Mouse (Mus musculus) brain, embryonic 18.5 days (tissue): ENCODE measurements around the gene Gramd1b.

Source experiments
- DNase-seq: peaks from one replicate; pipeline ENCODE4 v3.0.0-alpha.2; 2012; ENCODE audit warnings: low read depth, low spot score

Gene Gramd1b

DNA sequence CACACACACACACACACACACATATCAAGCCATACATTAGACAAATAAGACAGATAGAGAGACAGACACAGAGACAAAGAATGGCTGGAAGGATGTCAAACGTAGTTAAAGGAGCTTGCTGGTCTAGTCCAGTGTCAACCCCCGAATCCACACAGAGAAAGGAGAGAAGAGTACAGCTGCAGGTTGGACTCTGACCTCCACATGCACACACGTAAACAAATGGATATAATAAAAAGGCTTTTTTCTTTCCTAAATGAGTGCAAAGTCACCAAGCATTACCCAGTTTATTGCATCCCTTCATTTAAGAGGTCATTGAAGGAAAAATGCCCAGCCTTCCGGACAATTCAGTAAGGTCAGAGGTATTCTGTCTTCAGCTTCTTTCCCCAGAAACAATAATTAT, 161.0 kb downstream of the Gramd1b start:
- DNase-seq, result no peak

DNA sequence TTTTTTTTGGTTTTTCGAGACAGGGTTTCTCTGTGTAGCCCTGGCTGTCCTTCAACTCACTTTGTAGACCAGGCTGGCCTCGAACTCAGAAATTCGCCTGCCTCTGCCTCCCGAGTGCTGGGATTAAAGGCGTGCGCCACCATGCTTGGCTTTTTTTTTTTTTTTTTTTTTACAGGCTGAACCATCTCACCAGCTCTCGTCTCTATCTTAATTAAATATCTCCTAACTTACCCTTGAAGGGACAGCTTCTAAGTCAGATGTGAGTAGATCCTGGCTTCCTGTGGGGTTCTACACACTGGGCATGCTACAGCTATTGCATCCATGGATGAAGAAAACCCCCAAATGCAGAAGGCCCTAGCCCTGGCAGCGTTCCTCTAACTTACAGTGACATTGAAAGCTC, 164.4 kb downstream of the Gramd1b start:
- no peak for DNase-seq

DNA sequence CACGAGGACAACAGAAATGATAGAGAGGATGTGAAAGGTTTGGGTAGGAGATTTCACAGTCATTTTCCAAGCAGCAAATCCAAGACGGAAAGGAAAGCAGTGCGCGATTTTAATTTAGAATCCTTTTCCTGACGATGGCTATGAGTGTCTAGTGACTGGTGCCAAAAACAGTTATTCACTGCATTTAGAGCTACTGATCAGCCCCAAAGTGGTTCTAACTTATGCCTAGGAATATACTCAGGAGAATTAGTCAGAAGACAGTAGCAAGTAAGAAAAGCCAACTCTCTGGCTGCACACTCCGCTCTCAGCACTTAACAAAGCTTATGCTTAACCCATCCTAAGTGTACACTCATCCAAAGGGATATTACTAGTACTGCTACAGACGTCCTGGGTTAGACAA, 166.9 kb downstream of the Gramd1b start:
- DNase-seq, result no peak

DNA sequence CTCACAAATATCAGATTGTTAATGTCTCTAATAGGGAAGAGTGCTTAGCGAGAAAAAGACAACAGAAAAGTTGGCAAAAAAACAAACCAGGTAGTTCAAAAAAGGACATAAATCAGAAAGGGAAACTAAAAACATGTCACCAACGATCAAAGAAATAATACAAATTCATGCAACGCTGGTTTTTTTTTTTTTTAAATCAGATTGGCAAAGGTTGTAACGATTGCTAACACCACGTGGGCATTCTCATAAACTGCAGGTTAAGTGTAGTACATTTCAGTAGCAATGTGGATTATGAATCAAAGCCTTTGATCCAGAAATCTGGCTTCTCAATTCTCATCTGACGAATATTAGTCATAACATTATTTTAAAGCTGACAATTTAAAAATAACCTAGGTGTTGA, 169.2 kb downstream of the Gramd1b start:
- DNase-seq, result no peak

DNA sequence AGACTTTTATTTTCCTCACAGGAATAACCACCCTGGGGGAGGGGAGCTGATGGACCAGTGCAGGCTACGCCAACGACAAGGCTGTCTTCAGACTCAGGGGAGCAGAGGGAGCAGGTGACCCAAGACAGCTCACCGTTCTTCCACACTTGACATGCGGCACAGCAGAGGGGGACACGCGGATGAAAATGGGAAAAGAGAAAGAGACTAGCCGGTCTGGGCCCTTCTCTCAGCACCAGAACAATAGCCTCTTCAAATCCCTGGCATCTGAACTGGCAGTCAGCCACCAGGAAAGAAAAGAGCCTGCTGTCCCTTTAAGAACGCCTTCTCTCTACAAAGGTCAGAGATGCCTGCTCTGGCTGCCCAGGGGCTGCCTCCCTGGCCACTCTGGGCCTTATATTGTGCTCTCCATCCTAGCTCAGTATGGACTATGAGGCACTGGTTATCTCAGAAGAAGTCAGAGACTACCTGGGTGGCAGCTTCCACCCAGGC, 172.7 kb downstream of the Gramd1b start:
- no peak for DNase-seq

DNA sequence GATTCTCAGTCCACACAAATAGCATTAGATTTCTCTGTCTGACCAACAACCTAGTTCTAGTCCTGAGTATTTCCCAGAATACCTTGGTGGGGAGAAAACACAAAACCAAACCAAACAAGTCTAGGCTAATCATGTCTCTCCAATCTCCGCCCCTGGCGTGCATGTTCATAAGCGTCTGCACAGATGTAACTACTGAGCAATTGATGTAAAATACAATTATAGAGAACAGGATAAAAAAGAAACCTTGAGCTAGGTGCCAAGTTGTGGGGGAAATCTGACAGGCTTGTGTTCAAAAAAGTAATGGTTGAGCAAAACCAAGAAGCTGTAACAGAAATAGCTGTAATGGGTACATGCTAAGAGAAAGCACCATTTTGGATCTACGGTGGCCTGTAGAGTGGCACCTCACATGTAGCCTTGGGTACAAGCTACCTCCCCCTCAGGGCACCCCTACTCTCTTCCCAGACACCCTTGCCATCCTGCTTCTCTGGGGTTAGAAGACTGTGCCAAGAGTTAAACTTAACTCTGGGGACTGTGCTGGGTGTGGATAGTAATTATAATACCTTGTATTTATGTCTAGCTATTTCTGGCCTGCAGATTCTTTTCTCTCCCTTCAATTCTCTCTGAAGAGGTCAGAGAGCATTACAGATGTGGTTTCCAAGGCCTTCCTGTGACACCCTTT, 174.3 kb downstream of the Gramd1b start:
- no peak for DNase-seq

DNA sequence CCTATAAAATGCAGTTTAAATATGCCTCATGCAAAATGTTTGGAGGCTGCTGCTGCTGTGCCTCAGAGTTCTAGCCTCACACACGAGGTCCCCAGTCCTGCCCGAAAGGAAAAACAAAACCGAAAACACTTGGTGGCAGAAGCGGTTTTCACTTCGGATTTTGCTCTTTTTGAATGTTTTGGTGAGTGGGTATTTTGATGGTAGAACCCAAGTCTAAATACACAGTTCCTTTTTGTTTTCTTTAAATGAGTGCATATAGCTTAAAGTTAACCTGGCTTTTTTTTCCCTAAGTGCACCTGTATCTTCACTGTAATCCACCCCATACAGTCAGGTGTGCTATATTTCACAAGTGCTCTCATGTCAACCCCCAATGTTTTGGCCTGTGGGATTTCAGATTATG, 174.8 kb downstream of the Gramd1b start:
- DNase-seq, result no peak

DNA sequence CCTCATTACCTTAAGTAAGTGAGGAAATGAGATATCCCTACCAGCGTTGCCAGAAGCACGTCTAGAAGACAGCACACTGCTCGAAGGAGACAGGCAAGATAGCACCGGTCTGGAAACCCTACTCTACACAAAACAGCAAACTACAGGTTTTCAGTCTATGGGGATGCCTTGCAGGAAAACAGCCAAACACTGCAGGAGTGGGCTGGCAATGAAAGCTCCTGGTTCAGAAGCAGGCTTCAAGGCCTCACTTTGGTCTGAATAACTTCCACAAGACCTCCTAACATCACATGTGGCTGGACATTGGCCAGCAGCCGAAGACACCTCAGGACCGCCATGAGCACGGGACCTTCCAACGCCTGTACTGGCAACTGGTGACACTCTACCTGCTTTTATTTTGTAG, 175.8 kb downstream of the Gramd1b start:
- no peak for DNase-seq

DNA sequence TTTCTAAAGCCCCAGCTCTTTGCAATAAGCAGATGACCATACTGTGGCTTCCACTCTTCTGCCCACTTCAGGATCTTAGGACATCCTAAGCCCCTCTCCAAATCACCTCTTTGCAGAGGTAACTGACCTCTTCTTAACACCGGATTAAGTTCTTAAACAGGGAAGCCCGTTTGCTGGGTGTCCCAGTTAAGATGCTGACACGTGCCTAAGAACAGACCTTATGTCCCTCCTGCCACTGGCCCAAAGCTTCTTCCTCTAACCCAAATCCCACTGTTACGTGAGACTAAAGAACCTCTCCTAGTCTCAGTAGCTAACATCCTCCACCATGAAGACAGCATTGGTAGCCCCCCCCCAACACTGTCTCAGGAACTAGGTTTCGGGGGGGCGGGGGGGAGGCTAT, 177.6 kb downstream of the Gramd1b start:
- DNase-seq, result no peak

DNA sequence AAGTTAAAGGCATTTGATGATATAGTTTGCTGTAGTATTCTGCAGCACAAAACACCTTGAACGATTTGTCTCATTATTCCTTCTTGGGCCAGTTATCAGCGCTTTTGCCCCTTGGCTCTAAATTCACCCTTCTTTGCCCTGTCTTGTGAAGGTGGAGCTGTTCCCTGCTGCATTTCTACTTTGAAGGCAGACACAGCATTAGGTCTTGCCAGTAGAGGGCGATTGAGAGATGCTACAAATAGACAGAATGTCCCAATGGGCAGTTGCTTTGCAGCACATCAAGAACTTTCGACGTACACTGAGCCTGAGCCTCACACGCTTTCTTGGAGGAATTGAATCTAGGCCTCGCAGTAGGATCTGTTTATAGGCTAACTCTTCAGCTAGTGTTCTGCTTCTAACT, 180.5 kb downstream of the Gramd1b start:
- DNase-seq, result no peak

DNA sequence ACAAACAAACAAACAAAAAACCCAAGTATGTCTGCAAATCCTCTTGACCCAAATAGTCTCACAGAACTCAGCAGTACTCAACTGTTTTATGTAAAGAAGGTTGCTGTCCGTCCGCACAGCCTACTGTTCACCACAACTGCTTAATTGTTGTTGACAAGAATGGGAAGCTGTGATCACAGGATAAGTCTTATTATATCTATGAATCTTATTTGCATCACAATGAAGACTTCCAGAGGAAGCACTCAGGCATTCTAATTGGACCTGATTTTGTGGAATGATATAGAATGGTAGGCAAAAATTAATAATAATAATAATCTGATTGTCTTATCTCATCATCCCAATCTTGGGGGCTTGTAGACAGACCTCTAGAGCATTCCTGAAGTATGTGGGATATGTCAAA, 181.1 kb downstream of the Gramd1b start:
- DNase-seq, result no peak

DNA sequence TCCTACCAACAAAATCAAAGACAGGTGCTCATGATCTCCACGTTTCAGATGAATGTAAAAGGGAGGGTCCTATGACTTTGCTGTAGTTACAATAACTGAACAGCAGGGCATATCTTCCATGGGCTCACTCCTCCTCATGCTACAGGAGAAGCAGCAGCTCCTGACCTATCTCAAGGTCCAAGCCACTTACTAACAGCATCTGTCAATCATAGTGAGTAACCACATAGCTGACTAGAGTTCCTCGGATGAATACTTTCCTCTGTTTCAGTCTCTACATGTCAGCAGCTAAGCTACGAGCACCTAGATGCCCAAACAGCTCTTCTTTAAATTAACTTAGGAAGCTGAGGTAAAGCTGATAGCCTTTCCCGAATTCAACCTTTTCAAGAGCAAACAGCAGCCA, 181.6 kb downstream of the Gramd1b start:
- no peak for DNase-seq

DNA sequence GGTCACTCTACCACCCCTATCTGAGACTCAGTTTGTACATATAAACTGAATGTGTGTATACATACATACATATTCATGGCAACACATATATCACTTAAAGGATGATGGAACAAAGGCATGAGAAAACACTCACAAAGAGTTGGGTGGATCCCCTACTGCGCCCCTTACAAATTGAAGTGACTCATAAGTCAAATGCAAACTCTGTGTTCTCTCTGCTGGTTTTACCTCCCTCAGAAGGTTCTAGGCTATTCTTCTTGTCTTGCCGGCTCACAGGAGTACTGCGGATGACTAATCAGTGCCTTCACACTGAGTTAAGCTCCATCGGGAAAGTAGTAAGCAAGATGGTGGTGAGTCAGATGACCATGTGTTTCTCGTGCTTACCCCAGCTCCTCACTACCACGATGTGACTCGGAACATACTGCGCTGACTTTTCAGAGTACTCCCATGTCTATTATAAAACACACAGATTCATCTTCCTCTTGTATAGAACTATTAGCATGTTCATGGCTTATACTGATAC, 182.4 kb downstream of the Gramd1b start:
- no peak for DNase-seq

DNA sequence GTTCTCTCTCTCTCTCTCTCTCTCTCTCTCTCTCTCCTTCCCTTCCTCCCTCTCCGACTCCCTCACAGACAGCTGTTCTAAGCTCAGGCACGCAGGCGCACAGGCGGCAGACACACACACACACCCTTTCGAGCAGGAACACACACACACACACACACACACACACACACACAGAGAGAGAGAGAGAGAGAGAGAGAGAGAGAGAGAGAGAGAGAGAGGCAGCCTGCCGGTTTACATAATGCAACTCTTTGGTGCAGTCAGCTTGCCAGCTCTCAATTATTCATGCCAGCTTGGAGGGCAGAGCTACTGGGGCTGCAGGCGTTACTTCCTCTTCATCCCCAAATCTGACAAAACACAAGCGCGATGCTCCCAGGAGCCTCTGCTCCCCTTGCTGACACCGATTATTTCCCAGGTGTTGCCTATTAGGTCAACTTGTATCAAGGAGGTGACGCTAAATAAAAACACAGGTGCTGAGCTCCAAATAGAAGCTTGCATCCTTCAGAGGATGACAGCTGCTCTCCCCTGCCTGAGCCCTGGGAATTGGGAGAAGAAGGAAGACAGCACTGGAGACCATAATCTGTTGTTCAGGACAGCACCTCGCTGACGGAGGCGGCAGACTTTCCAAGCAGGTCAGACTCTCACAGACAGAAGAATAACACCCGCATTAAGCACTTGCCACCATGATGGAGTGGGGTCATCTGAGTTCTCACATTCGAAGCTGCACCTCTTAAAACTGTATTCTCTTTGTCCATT, 184.8 kb downstream of the Gramd1b start:
- DNase-seq, result peak; percentile 84

DNA sequence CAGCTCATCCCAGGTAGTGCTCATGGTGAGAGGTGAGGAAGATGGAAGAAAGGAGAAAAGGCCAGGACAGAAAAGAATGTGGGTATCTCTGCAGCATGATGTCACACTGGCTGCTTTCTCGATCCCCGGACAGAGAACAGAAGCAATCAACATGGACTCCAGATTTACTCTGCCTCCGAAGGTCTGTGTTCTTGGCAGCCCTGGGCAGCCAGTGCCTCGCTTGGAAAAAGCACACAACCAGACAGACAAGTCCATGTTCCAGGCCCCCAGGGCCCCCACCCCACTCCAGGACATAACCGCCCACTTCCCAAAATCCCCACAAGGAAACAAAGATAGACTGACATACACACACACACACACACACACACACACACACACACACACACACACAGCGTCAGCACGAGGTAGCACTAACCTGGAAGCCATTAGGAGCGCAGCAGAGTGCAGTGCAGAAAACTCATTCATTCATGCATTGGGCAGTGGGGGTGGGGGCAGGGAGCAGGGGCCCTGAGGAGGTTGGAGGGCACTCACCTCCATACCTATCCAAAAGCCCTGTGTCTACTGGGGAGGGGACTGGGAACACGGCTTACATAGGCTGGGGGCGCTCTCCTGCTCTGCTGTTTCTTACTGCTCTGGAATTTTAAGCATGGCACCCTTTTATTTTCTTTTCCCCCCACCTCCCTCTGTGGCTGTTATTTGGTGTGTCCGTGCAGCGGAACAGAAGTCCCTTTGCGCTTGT, 185.5 kb downstream of the Gramd1b start:
- DNase-seq, result no peak

DNA sequence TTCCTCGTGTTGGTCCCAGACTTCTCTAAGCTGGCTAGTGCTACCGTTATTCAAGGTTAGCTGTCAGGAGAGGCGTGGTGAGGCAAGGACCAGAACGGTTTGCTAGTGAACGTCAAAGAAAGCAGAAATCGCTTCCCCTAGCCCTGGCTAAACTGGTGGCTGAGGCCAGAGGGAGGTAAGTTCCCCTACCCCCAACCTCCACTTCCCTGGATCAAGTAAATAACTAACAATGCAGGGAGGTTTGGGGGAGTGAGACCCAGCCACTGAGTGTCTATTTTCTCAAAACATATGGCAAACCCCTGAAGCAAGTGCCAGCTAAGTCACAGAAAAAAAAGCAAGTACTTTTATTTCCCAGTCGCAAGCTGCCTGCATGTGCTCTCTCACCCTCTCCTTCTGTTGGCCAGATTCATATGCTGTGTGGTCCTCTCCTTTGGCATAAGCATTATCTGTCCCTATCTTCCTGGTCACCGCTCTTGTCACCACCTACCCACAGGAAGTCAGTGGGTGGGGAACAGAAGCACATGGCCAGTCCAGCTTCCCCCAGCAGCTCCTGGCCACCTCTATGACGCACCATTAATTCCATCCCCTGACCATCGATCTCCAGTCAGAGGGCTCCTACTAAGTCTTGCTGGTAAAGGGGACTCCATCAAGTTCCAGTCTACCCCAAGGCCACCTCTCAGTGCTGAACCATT, 186.2 kb downstream of the Gramd1b start:
- DNase-seq, result no peak

DNA sequence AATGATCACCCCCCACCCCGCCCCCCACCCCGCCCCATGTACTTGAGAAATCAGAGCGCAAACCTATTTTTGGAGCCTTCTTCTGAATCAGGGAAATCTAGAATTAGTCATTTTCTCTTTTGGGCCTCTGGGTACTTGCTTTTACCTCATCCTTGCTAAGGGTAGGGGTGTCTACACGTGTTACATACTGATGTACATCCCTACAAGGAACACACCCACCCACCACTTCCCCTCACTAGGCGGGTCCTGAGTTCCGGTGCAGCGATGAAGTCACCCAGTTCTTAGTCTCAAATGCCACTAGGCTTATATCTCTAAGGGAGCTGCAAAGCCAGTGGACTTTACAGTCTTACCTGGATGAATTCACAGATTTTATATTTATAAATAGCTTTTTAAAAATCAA, 187.4 kb downstream of the Gramd1b start:
- no peak for DNase-seq

DNA sequence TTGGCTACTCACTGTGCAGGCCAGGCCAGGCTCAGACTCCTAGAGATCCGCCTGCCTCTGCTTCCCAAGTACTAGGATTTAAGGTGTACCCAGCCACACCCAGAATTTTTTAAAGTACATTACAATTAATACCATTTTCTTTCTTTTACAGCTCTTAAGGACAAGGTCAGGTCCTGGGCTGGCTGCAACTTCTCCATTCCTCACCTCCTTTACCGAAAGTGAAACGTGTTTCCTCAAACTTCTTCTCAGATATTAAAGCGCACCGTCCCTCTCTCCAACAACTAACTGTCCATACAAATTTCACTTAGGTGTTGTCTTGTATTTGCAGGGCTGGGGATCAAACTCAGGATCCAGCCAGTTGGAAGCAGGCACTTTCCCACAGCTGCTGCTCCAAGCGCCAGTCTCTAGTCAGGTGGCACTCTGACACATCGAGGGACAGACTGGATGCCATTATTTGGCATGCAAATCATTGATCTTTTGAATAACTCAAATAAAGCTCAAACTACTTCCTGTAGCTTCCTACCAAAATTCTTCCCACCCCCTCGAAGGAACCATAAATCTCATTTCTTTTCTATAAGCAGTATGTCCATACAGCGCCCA, 188.0 kb downstream of the Gramd1b start:
- DNase-seq, result no peak

DNA sequence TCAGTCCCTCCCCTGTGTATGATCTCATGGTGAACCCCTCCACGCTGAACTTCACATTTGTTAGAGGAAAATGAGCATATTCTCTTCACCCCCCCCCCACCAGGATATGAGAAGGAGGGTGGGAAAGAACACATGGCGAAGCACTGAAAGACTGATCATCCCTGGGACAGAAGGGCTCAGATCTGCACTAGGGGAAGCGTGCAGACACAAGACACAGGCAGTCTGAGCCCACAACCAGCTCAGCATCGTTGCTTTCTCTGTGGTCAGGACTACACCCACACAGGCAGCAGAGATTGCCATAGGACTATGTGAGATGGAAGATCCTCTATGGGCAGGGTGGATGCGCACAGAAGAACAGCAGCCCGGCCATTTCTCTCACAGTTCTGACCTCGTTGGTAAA, 189.1 kb downstream of the Gramd1b start:
- no peak for DNase-seq

DNA sequence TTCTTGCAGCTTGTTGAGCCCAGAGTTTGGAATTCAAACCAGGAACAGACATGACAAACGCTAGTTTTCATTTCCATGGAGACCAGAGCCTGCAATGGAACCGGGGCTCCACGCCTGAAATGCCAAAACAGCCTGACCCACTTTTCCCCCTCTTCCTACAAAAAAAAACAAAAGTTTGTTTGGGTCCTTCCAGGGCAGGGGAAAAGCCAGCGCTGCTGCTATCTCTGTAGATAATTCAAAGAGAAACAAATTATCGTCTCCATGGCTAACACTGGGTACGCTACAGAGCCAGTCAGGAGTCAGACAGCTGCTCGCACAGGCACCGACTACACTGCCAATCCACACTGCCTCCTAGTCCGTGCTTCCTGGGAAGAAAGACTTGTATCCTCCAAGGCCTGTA, 191.6 kb downstream of the Gramd1b start:
- no peak for DNase-seq

DNA sequence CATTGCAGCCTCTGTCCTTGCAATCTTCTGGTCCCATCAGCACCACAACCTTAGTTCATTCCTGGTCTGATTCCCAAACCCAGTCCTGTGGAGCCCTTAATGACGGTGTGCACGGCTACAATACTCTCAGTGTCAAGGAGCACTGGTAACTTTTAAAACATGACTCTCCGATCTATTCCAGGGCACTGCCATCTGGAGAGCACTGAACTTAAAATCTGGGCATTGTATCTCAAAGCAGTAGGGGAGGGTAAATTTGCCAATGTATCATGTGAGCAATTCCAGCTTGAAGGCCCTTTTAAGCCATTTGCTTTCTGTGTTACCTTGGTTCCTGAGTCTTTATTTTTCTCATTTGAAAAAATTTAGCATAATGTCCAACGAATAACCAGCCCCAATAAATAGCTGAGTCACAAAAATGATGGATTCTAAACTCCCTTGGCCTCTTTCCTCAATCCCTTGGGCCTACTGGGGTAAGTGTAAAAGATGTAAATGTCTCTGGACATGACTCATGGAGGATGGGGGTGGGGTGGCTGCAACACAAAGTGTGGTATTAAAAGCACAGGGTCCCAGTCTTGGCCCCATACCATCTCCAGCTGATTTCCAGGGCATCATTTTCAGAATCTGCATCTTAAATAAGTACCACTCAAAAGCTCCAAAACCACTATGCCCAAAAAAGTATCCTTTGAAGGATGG, 193.9 kb downstream of the Gramd1b start:
- no peak for DNase-seq
